Mouse (Mus musculus): ENCODE data around the gene Zbtb7b.
A peak's percentile ranks its signal among the peaks of the same experiment; 100 is the strongest.

The Zbtb7b gene

DNA sequence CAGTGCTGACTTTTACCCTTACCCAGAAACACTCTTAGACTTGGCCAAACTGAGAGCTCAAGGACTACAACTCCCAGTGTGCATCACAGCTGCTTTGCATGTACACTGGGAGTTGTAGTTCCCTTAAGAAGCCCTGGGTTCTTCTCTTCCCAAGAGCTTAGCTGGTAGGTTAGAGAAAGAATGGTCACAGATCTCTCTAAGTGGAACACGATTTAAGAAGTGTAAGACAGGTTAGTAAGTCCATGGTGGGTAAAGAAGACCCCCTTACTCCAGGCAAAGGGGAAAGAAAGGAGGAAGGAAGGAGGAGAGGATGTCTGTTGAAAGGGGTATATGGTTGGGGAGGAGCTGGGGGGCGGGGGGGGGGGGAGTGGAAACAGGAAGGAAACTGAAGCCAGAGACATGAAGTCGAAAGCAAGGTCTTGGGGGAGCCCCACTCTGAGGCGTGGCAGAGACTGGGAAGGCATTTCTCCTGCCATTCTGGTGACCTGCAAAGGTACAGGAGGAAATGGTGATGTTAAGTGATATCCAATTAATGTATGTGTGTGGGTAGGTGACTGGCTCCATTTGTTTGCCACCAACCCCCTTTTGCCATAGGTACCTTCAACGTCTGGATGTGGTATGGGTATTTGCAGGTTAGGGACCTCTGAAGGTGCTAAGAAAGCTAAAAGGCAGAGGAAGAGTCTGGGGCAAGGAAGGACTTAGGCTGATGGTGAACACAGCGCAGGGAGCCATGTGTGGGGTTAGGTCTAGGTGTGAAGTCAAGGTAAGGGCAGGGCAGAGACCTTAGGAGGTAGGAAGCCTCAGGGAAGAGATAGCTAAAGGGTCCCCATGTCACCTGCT is 5.5 kb downstream of the Zbtb7b start:
- no peak for DNase-seq (ENCODE audit: low spot score in 2 of 2)

- no peak for DNase-seq (ENCODE audit: low spot score in 2 of 2)
Observed at GRCm38 (mm10) chr3:89388134-89388881, 6.3 kb downstream of the Zbtb7b start.

GRCm38 (mm10) chr3:89387632-89388031 is 6.9 kb downstream of the Zbtb7b start:
- no peak for DNase-seq (ENCODE audit: low spot score in 2 of 2)

GRCm38 (mm10) chr3:89386438-89387420 is 7.8 kb downstream of the Zbtb7b start:
- no peak for DNase-seq (ENCODE audit: low spot score in 2 of 2)

GRCm38 (mm10) chr3:89385451-89385850 is 9.1 kb downstream of the Zbtb7b start:
- no peak for DNase-seq (ENCODE audit: low spot score in 2 of 2)

- no peak for DNase-seq (ENCODE audit: low spot score in 2 of 2)
Observed at GRCm38 (mm10) chr3:89384331-89385076, 10.1 kb downstream of the Zbtb7b start.

GRCm38 (mm10) chr3:89383651-89384255 is 10.8 kb downstream of the Zbtb7b start:
- no peak for DNase-seq (ENCODE audit: low spot score in 2 of 2)

DNA sequence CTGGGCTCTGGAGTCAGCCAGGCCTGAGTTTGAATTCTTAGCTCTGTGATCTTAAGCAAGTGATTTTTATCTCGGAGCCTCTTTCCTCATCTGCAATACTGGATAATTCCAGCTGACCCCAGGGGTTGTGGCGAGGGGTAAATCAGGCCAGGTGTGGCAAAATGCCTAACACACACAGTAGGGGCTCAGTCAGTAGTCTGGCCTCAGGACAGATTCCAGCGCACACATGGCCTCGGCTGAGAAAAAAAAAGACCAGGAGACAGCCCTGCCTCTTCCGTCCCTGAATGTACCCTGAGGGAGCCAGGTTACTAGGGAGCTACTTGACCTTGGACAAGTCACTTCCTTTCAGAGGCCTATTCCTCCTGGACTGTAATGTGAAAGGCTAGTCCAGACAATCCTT is 11.6 kb downstream of the Zbtb7b start:
- no peak for DNase-seq (ENCODE audit: low spot score in 2 of 2)

GRCm38 (mm10) chr3:89382033-89382882 is 12.3 kb downstream of the Zbtb7b start:
- DNase-seq (ENCODE audit: low spot score in 2 of 2), result no peak

GRCm38 (mm10) chr3:89381233-89381632 is 13.3 kb downstream of the Zbtb7b start:
- no peak for DNase-seq (ENCODE audit: low spot score in 2 of 2)

GRCm38 (mm10) chr3:89380711-89381110 is 13.9 kb downstream of the Zbtb7b start:
- no peak for DNase-seq (ENCODE audit: low spot score in 2 of 2)

GRCm38 (mm10) chr3:89380291-89380690 is 14.3 kb downstream of the Zbtb7b start:
- DNase-seq (ENCODE audit: low spot score in 2 of 2), result no peak

- DNase-seq (ENCODE audit: low spot score in 2 of 2), result no peak
Observed at GRCm38 (mm10) chr3:89379388-89380131, 15.0 kb downstream of the Zbtb7b start.

GRCm38 (mm10) chr3:89378394-89379067 is 16.0 kb downstream of the Zbtb7b start:
- DNase-seq (ENCODE audit: low spot score in 2 of 2), result peak; percentile 36 to 52

GRCm38 (mm10) chr3:89377831-89378230 is 16.7 kb downstream of the Zbtb7b start:
- no peak for DNase-seq (ENCODE audit: low spot score in 2 of 2)

GRCm38 (mm10) chr3:89373581-89374231 is 20.9 kb downstream of the Zbtb7b start:
- no peak for DNase-seq (ENCODE audit: low spot score in 2 of 2)

GRCm38 (mm10) chr3:89367338-89367737 is 27.2 kb downstream of the Zbtb7b start:
- no peak for DNase-seq (ENCODE audit: low spot score in 2 of 2)
